Mouse (Mus musculus) naive thymus-derived CD4-positive, alpha-beta T cell, adult 2 months (primary cell): ENCODE results near the gene Mpv17.

Source experiments
- DNase-seq: peaks from one replicate; pipeline ENCODE4 v3.0.0-alpha.2; 2011; ENCODE audit warnings: low read depth

Gene Mpv17

DNA sequence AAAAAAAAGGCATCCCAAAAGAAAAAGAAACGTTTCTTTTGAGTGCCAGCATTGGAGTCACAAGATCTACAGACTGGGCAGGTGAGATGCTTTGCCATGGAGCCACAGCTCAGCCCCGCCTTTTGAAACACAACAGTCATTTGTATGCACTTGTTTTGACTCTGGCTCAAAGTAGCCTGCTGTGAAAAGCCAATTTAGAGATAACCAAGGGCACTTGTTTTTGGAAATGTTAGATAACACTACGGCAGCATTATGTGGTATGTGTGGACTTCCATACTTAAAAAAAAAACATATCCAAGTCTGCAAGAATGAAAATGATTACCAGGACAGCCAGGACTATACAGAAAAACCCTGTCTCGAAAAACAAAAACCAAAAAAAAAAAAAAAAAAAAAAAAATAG, 29.6 kb upstream of the Mpv17 start:
- DNase-seq, result no peak

GRCm38 (mm10) chr5:31181183-31181770, 27.2 kb upstream of the Mpv17 start:
- no peak for DNase-seq

DNA sequence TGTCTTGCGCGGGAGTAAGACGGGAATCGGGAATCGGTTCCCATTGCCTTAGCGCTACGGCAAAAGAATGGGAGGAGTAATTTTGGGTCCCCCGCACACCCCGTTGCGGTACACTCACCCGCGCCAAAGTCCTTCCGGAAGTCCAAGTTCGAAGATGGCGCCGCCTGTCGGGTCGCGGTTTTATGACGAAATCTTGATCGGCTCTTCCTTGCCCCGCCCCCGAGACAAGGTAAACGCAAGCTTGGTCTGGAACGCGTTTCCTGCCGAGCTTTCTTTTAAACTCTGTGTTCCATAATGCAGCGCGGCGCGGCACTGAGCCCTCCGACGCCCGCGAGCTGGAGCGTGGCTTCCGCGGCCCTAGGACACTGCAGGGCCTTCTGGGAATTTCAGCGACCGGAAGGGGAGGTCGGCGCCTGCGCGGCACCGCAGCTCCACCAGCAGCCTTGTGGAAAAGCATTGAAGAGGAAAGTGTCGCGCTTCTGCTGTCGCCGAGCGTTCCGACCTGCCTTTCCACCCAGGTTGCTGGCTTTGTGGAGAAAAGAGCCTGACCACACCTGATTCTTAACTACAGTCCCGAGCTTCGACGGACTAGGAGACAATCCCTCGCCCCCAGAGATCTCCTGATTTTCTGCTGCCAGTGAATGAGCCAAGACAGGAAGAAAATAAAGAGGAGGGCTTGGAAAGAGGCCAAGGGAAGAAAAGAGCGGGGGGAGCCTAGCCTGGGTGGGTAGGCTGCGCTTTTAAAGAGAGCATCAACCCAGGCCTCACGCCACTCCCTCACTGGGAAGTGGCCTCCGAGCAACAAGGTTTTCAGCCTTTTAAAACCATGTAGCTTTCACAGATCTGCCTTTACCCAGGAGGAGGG, 25.9 kb upstream of the Mpv17 start, which contains the start of the genes Gm29609 and Gtf3c2:
TSS of gene Gm29609 (minus strand) at position 146 of the 865 bp plus-strand sequence.
TSS of gene Gtf3c2 (minus strand) at position 379 of the 865 bp plus-strand sequence.
- DNase-seq, result peak; percentile 99

- DNase-seq, result no peak
Observed at GRCm38 (mm10) chr5:31179301-31179765, 25.3 kb upstream of the Mpv17 start.

- no peak for DNase-seq
Observed at GRCm38 (mm10) chr5:31168630-31169029, 14.6 kb upstream of the Mpv17 start.

DNA sequence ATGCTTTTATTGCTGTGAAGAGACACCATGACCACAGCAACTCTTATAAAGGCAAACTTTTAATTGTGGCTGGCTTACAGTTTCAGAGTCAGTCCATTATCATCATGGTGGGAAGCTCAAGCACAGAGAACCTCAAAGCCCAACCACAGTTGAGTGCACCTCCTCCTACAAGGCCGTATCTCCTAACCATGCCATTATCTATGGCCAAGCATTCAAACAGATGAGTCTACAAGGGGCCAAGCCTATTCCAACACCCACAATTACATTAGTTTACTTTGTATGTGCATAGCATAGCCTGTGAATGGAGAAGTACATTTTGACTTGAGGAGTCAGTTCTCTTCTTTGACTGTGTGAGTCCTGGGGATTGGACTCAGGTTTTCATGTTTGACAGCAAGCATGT, 10.8 kb upstream of the Mpv17 start:
- DNase-seq, result no peak

- no peak for DNase-seq
Observed at GRCm38 (mm10) chr5:31162462-31162861, 8.4 kb upstream of the Mpv17 start.

- DNase-seq, result no peak
Observed at GRCm38 (mm10) chr5:31153516-31154151, 417 bp downstream of the Mpv17 start.

- DNase-seq, result no peak
Observed at GRCm38 (mm10) chr5:31151746-31152145, 2.3 kb downstream of the Mpv17 start.

GRCm38 (mm10) chr5:31149781-31150180, 4.3 kb downstream of the Mpv17 start:
- DNase-seq, result no peak

- DNase-seq, result no peak
Observed at GRCm38 (mm10) chr5:31138968-31139425, 15.1 kb downstream of the Mpv17 start.

DNA sequence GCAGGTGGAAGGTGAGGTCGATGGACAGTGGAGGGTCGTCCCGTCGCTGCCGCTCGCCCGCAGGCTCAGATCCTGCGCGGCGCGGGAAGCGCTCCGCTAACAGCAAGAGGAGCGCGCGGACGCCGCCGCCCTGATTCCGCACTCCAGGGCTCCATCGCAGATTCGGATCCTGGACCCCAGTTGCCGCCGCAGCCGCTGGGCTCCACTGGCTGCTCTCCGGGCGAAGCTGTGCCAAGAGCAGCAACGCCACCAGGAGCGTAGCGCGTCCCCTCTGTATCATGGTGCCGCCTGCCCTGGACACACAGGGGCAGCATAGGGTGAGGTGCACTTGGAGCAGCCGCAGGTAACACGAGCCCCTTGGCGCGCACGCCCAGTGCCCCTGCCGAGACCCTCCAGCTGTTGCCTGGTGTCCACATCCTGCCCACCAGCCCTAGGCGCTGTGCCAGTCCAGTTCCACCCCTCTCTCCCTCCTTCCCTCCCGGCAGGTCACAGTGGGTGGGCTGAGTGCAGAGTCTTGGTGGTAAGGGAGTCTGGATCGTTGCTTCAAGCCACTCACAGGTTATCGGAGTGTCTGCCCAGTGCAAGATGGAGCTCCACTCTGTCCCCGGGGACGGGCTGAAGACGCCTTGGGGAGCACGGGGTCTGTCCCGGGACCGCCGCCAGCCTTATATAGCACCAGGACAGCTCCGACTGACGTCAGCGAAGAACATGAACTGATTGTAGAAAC, 15.6 kb downstream of the Mpv17 start, which contains the start of gene Ucn:
TSS of gene Ucn (minus strand) at position 589 of the 727 bp plus-strand sequence.
- no peak for DNase-seq

DNA sequence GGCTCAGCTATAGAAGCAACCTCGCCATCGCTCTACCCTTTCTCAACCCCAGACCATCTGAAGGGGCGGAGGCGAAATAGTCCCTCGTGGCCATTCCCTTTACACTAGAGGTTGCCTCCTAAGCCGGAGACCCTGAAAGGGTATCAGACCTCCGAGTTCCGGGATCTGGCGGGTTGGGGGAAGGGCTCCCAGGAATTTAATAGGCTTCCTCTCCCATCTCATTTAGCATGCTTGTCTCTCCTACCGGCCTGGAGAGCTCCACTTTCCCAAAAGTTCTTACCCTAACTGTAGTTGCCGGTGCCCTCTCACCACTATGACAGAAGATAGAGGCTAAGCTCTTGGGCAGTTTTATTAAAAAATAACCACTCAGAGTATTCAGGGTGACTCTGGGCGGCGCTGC, 16.4 kb downstream of the Mpv17 start:
- no peak for DNase-seq

DNA sequence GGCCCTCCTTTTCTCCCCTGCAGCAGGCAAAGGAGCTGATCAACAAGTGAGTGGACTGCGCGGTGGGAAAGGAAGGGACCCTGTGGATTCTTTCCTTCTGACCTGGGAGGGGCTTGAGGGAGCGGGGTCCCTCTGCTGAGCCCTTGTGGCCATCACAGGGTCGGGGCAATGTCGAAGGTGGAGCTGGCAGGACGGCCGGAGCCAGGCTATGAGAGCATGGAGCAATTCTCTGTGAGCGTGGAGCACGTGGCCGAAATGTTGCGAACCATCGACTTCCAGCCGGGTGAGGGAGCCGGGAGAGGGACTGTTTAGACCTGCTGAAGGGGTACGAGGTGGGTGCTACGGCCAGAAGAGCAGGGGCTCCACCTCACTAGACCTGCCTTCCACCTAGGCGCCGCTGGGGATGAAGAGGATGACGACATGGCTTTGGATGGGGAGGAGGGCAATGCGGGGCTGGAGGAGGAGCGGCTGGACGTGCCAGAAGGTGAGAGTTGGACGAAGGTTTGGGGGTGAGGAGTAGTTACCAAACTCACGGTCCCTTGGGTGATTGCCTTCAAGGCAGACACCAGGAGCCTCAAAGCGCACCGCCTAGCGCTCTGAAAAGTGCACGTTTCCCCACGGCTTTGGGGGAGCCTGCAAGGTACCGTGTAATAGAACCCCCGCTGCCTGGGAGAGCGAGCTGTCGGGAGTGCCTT, 17.2 kb downstream of the Mpv17 start:
- no peak for DNase-seq

DNA sequence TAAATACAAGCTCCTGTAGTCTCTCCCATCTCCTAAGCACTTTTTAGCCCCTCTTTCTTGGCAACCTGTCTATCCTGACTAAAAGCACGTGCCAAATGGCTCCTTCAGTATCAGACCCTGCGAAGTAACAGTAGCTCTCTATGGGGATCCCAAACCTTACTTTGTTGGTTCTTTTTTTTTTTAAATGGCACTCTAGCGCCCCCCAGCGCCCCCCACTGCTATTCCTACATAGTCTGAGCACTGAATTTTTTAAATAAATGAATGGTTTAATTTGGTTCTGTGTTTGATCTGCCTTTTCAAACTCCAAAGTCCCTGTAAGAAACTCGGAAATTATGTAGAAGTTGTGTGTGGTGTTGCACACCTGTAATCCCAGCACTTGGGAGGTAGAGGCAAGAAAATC, 28.0 kb downstream of the Mpv17 start:
- DNase-seq, result no peak

DNA sequence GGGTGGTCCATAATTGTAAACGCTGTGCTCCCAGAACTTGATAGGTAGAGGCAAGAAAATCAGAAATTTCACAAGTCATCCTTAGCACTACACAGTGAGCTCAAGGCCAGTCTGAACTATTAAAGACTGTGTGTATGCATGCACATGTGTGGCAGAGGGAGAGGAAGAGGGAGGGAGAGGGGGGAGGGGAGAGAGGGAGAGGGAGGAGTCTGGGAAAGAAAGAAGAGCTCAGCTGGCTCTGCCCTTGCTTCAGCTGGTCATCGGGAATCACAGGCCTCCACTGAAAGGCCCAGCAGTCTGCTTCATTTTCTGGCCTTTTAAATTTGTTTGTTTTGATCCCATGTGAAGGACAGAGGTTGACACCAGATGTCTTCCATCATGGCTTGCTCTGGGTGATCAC, 30.6 kb downstream of the Mpv17 start:
- no peak for DNase-seq

GRCm38 (mm10) chr5:31121111-31121510, 32.9 kb downstream of the Mpv17 start:
- no peak for DNase-seq

DNA sequence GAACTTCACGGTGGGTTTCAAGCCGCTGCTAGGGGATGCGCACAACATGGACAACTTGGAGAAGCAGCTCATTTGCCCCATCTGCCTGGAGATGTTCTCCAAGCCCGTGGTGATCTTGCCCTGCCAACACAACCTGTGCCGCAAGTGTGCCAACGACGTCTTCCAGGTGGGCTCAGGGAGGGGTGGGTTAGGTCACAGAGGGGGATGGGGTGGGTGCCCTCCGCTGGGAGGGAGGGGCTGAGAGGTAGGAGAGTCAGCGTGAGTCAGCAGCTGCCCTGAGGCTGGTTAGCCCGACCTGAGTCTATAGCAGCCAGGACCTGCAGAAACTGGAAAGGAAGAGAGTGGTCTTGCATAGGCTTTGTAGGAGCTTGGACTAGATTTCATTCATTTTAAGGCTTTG, 37.1 kb downstream of the Mpv17 start:
- DNase-seq, result no peak

GRCm38 (mm10) chr5:31116354-31116753, 37.7 kb downstream of the Mpv17 start, which contains the start of gene Trim54:
Trim54 (plus strand) TSS chr5:31116712.
- no peak for DNase-seq

GRCm38 (mm10) chr5:31110781-31111180, 43.3 kb downstream of the Mpv17 start:
- peak; percentile 43 for DNase-seq

DNA sequence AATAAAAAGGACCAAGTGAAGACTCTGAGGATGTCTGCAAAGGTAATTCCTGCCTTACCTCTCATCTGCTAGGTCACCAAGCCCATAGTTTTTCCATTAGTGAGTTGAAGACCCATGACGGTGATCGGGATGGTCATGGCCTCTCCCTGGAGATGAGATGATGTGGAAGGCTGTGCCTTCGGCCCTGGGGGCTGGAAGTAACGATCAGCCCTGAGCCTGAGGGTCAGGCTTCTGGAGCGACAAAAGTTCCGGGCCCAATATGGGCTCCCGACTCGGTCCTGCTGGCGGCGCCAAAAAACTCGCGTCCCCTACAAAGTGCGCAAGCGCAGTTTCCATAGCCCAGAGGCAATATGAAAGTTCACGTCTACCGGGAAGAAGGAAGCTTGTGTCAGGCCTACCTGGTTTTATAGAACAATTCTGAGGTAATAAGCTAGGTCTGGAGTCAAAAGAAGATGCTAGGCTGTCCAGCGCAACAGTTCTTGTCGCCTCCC, 46.0 kb downstream of the Mpv17 start, which contains the start of gene Slc30a3:
TSS of gene Slc30a3 (minus strand) at position 238 of the 491 bp plus-strand sequence.
- DNase-seq, result no peak
